Mouse (Mus musculus): ENCODE measurements around the gene Slc4a2.

DNA sequence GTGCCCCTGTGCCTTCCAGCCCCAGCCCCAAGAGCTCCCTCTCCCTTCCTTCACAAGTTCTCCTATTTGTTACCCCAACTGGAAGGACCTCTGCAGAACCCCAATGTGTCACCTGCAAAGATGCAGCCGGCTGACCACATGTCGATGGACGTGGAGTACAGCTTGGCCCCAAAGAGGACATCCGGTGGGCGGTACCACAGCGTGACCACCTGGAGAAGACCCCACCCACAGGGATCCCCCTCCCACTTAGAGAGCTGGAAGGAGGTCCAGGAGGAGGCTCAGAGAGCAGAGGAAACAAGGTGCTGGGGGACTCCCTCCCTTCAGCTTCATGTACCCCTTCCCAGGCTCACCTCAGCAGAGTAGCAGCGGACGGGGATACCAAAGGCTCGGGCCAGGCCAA is 3.3 kb upstream of the Slc4a2 start:
- TF ChIP-seq CTCF (IDR thresholded peaks at IDR 0.05; ENCODE audit: control insufficient read depth, insufficient read depth, low read length) = no peak
- no peak for TF ChIP-seq POLR2A (IDR thresholded peaks at IDR 0.05; ENCODE audit: borderline replicate concordance, control insufficient read depth, low read depth, low read length)

All from bone marrow, adult 2 months (tissue).